Mouse (Mus musculus): ENCODE measurements around the gene Oaz3.

The Oaz3 gene

GRCm38 (mm10) chr3:94443597-94443964, at the start of gene Oaz3:
TSS of gene Oaz3 (minus strand) at chr3:94443915.
- TF ChIP-seq GATA4 (IDR thresholded peaks at IDR 0.05; ENCODE audit: insufficient replicate concordance, low read length), result no peak

GRCm38 (mm10) chr3:94487581-94487980, 43.9 kb upstream of the Oaz3 start:
- TF ChIP-seq GATA4 (IDR thresholded peaks at IDR 0.05; ENCODE audit: insufficient replicate concordance, low read length), result no peak

- TF ChIP-seq GATA4 (IDR thresholded peaks at IDR 0.05; ENCODE audit: insufficient replicate concordance, low read length), result no peak
Observed at GRCm38 (mm10) chr3:94485922-94486321, 42.2 kb upstream of the Oaz3 start.

- no peak for TF ChIP-seq GATA4 (IDR thresholded peaks at IDR 0.05; ENCODE audit: insufficient replicate concordance, low read length)
Observed at GRCm38 (mm10) chr3:94483790-94484439, 40.2 kb upstream of the Oaz3 start.

- no peak for TF ChIP-seq GATA4 (IDR thresholded peaks at IDR 0.05; ENCODE audit: insufficient replicate concordance, low read length)
Observed at GRCm38 (mm10) chr3:94482764-94483385, 39.2 kb upstream of the Oaz3 start.

- no peak for TF ChIP-seq GATA4 (IDR thresholded peaks at IDR 0.05; ENCODE audit: insufficient replicate concordance, low read length)
Observed at GRCm38 (mm10) chr3:94481429-94481828, 37.7 kb upstream of the Oaz3 start.

GRCm38 (mm10) chr3:94480291-94480884, 36.7 kb upstream of the Oaz3 start, which contains the start of gene Riiad1:
TSS of gene Riiad1 (minus strand) at chr3:94480341.
- no peak for TF ChIP-seq GATA4 (IDR thresholded peaks at IDR 0.05; ENCODE audit: insufficient replicate concordance, low read length)

GRCm38 (mm10) chr3:94479564-94479963, 35.8 kb upstream of the Oaz3 start:
- TF ChIP-seq GATA4 (IDR thresholded peaks at IDR 0.05; ENCODE audit: insufficient replicate concordance, low read length), result no peak

GRCm38 (mm10) chr3:94478591-94479169, 35.0 kb upstream of the Oaz3 start:
- TF ChIP-seq GATA4 (IDR thresholded peaks at IDR 0.05; ENCODE audit: insufficient replicate concordance, low read length), result no peak

GRCm38 (mm10) chr3:94477981-94478422, 34.3 kb upstream of the Oaz3 start, which contains the start of gene Celf3:
TSS of gene Celf3 (plus strand) at chr3:94478295.
- no peak for TF ChIP-seq GATA4 (IDR thresholded peaks at IDR 0.05; ENCODE audit: insufficient replicate concordance, low read length)

GRCm38 (mm10) chr3:94477444-94477843, 33.7 kb upstream of the Oaz3 start:
- no peak for TF ChIP-seq GATA4 (IDR thresholded peaks at IDR 0.05; ENCODE audit: insufficient replicate concordance, low read length)

GRCm38 (mm10) chr3:94476301-94477035, 32.8 kb upstream of the Oaz3 start:
- TF ChIP-seq GATA4 (IDR thresholded peaks at IDR 0.05; ENCODE audit: insufficient replicate concordance, low read length), result no peak

GRCm38 (mm10) chr3:94473567-94474232, 30.0 kb upstream of the Oaz3 start:
- TF ChIP-seq GATA4 (IDR thresholded peaks at IDR 0.05; ENCODE audit: insufficient replicate concordance, low read length), result no peak

- no peak for TF ChIP-seq GATA4 (IDR thresholded peaks at IDR 0.05; ENCODE audit: insufficient replicate concordance, low read length)
Observed at GRCm38 (mm10) chr3:94473115-94473505, 29.4 kb upstream of the Oaz3 start.
